Mouse (Mus musculus): ENCODE measurements at regions not wholly inside any gene's neighbourhood (a gene's known extent, or its start where the extent isn't known, plus 50 kb on each side); places are given as distances from the start of the nearest gene placed in this dataset.

- DNase-seq (ENCODE audit: low spot score), result no peak
- H3K4me1 ChIP-seq (ENCODE audit: control insufficient read depth, insufficient read depth, low read length), result peaks cover 4% of the 10 kb centered on the region
- H3K4me2 ChIP-seq (ENCODE audit: low read depth, low read length), result no peak overlapping the region
- H3K27ac ChIP-seq (replicated peaks; ENCODE audit: low read depth, low read length), result no peak overlapping the region
- no peak for ATAC-seq (ENCODE audit: low read depth)
- no peaks in the 10 kb centered on the region for H3K9me3 ChIP-seq (ENCODE audit: control insufficient read depth, low read length)
- 81% methylated on average over 3 of the region's 3 CpGs for WGBS
- H3K27me3 ChIP-seq (replicated peaks; ENCODE audit: control insufficient read depth, insufficient read depth, low read length), result no peaks in the 10 kb centered on the region
- no peak overlapping the region for H3K4me3 ChIP-seq (ENCODE audit: low read depth, low read length)
- H3K9ac ChIP-seq (ENCODE audit: low read depth, low read length), result no peak overlapping the region
- H3K36me3 ChIP-seq (ENCODE audit: control insufficient read depth, insufficient read depth, low read length), result no peaks in the 10 kb centered on the region
These were observed 498.6 kb upstream of the Acvr2a start for GRCm38 (mm10) chr2:48315306-48315705.

GRCm38 (mm10) chr2:48316180-48316889 lies 497.6 kb upstream of the Acvr2a start:
- DNase-seq (ENCODE audit: low spot score) (peak; percentile 40), ATAC-seq (ENCODE audit: low read depth) (peak; percentile 74)
- peaks cover 4% of the 10 kb centered on the region for H3K4me1 ChIP-seq (ENCODE audit: control insufficient read depth, insufficient read depth, low read length)
- H3K4me3 ChIP-seq (ENCODE audit: low read depth, low read length), result no peak overlapping the region
- WGBS, result 72% methylated on average over 8 of the region's 8 CpGs
- H3K4me2 ChIP-seq (ENCODE audit: low read depth, low read length), result no peak overlapping the region
- H3K27me3 ChIP-seq (replicated peaks; ENCODE audit: control insufficient read depth, insufficient read depth, low read length), result no peaks in the 10 kb centered on the region
- H3K36me3 ChIP-seq (ENCODE audit: control insufficient read depth, insufficient read depth, low read length), result no peaks in the 10 kb centered on the region
- H3K27ac ChIP-seq (replicated peaks; ENCODE audit: low read depth, low read length), result no peak overlapping the region
- no peaks in the 10 kb centered on the region for H3K9me3 ChIP-seq (ENCODE audit: control insufficient read depth, low read length)
- no peak overlapping the region for H3K9ac ChIP-seq (ENCODE audit: low read depth, low read length)

GRCm38 (mm10) chr2:48317821-48318220 lies 496.1 kb upstream of the Acvr2a start:
- DNase-seq (ENCODE audit: low spot score), result no peak
- WGBS, result 56% methylated on average over 7 of the region's 7 CpGs
- Histone ChIP-seq H3K27me3 (replicated peaks; ENCODE audit: control insufficient read depth, insufficient read depth, low read length) (no peaks in the 10 kb centered on the region), H3K9ac (ENCODE audit: low read depth, low read length) (no peak overlapping the region), H3K4me3 (ENCODE audit: low read depth, low read length) (no peak overlapping the region), H3K4me2 (ENCODE audit: low read depth, low read length) (no peak overlapping the region), H3K36me3 (ENCODE audit: control insufficient read depth, insufficient read depth, low read length) (no peaks in the 10 kb centered on the region), H3K27ac (replicated peaks; ENCODE audit: low read depth, low read length) (peak overlapping the region; percentile 68), H3K9me3 (ENCODE audit: control insufficient read depth, low read length) (no peaks in the 10 kb centered on the region), H3K4me1 (ENCODE audit: control insufficient read depth, insufficient read depth, low read length) (peaks cover 4% of the 10 kb centered on the region)
- no peak for ATAC-seq (ENCODE audit: low read depth)

GRCm38 (mm10) chr2:48318384-48319030 lies 495.4 kb upstream of the Acvr2a start:
- Histone ChIP-seq H3K9ac (ENCODE audit: low read depth, low read length) (no peak overlapping the region), H3K4me1 (ENCODE audit: control insufficient read depth, insufficient read depth, low read length) (peaks cover 4% of the 10 kb centered on the region), H3K9me3 (ENCODE audit: control insufficient read depth, low read length) (no peaks in the 10 kb centered on the region), H3K27me3 (replicated peaks; ENCODE audit: control insufficient read depth, insufficient read depth, low read length) (no peaks in the 10 kb centered on the region), H3K27ac (replicated peaks; ENCODE audit: low read depth, low read length) (peak overlapping the region; percentile 46), H3K4me2 (ENCODE audit: low read depth, low read length) (no peak overlapping the region), H3K4me3 (ENCODE audit: low read depth, low read length) (no peak overlapping the region), H3K36me3 (ENCODE audit: control insufficient read depth, insufficient read depth, low read length) (no peaks in the 10 kb centered on the region)
- 31% methylated on average over 8 of the region's 8 CpGs for WGBS
- ATAC-seq (ENCODE audit: low read depth), result peak; percentile 88
- DNase-seq (ENCODE audit: low spot score), result peak; percentile 84

GRCm38 (mm10) chr2:48321471-48321870 lies 492.4 kb upstream of the Acvr2a start:
- Histone ChIP-seq H3K4me1 (ENCODE audit: control insufficient read depth, insufficient read depth, low read length) (peaks cover 4% of the 10 kb centered on the region), H3K27me3 (replicated peaks; ENCODE audit: control insufficient read depth, insufficient read depth, low read length) (no peaks in the 10 kb centered on the region), H3K4me3 (ENCODE audit: low read depth, low read length) (no peak overlapping the region), H3K4me2 (ENCODE audit: low read depth, low read length) (no peak overlapping the region), H3K36me3 (ENCODE audit: control insufficient read depth, insufficient read depth, low read length) (no peaks in the 10 kb centered on the region), H3K9me3 (ENCODE audit: control insufficient read depth, low read length) (no peaks in the 10 kb centered on the region), H3K27ac (replicated peaks; ENCODE audit: low read depth, low read length) (no peak overlapping the region), H3K9ac (ENCODE audit: low read depth, low read length) (no peak overlapping the region)
- WGBS, result 63% methylated on average over 4 of the region's 4 CpGs
- no peak for DNase-seq (ENCODE audit: low spot score)
- no peak for ATAC-seq (ENCODE audit: low read depth)

- no peak for DNase-seq (ENCODE audit: low spot score)
- no peaks in the 10 kb centered on the region for H3K36me3 ChIP-seq (ENCODE audit: control insufficient read depth, insufficient read depth, low read length)
- ATAC-seq (ENCODE audit: low read depth), result no peak
- no peaks in the 10 kb centered on the region for H3K27me3 ChIP-seq (replicated peaks; ENCODE audit: control insufficient read depth, insufficient read depth, low read length)
- no peak overlapping the region for H3K27ac ChIP-seq (replicated peaks; ENCODE audit: low read depth, low read length)
- H3K9ac ChIP-seq (ENCODE audit: low read depth, low read length), result no peak overlapping the region
- no peak overlapping the region for H3K4me3 ChIP-seq (ENCODE audit: low read depth, low read length)
- H3K4me1 ChIP-seq (ENCODE audit: control insufficient read depth, insufficient read depth, low read length), result peaks cover 4% of the 10 kb centered on the region
- no peaks in the 10 kb centered on the region for H3K9me3 ChIP-seq (ENCODE audit: control insufficient read depth, low read length)
- H3K4me2 ChIP-seq (ENCODE audit: low read depth, low read length), result no peak overlapping the region
- 68% methylated on average over 5 of the region's 5 CpGs for WGBS
These were observed 491.6 kb upstream of the Acvr2a start for GRCm38 (mm10) chr2:48322278-48322677.

- ATAC-seq (ENCODE audit: low read depth) (no peak), DNase-seq (ENCODE audit: low spot score) (no peak)
- Histone ChIP-seq H3K4me3 (ENCODE audit: low read depth, low read length) (no peak overlapping the region), H3K9ac (ENCODE audit: low read depth, low read length) (no peak overlapping the region), H3K4me2 (ENCODE audit: low read depth, low read length) (no peak overlapping the region), H3K27me3 (replicated peaks; ENCODE audit: control insufficient read depth, insufficient read depth, low read length) (no peaks in the 10 kb centered on the region), H3K9me3 (ENCODE audit: control insufficient read depth, low read length) (no peaks in the 10 kb centered on the region), H3K27ac (replicated peaks; ENCODE audit: low read depth, low read length) (no peak overlapping the region), H3K4me1 (ENCODE audit: control insufficient read depth, insufficient read depth, low read length) (0 out of 2 replicates have a peak, but pooled peaks cover 5% of the 10 kb centered on the region), H3K36me3 (ENCODE audit: control insufficient read depth, insufficient read depth, low read length) (no peaks in the 10 kb centered on the region)
These were observed 485.7 kb upstream of the Acvr2a start for GRCm38 (mm10) chr2:48328204-48328603.

GRCm38 (mm10) chr2:48332783-48333182 lies 481.1 kb upstream of the Acvr2a start:
- peaks cover 15% of the 10 kb centered on the region; the same call in 1 of the 2 replicates for H3K4me1 ChIP-seq (ENCODE audit: control insufficient read depth, insufficient read depth, low read length)
- no peak overlapping the region for H3K27ac ChIP-seq (replicated peaks; ENCODE audit: low read depth, low read length)
- DNase-seq (ENCODE audit: low spot score), result peak; percentile 45
- peak overlapping the region; percentile 3; the same call in 1 of the 2 replicates for H3K4me3 ChIP-seq (ENCODE audit: low read depth, low read length)
- WGBS, result 37% methylated on average over 10 of the region's 10 CpGs
- no peak overlapping the region for H3K9ac ChIP-seq (ENCODE audit: low read depth, low read length)
- no peaks in the 10 kb centered on the region for H3K9me3 ChIP-seq (ENCODE audit: control insufficient read depth, low read length)
- peak overlapping the region; percentile 43 for H3K4me2 ChIP-seq (ENCODE audit: low read depth, low read length)
- H3K27me3 ChIP-seq (replicated peaks; ENCODE audit: control insufficient read depth, insufficient read depth, low read length), result no peaks in the 10 kb centered on the region
- H3K36me3 ChIP-seq (ENCODE audit: control insufficient read depth, insufficient read depth, low read length), result no peaks in the 10 kb centered on the region
- peak; percentile 68; the same call in 1 of the 2 replicates for ATAC-seq (ENCODE audit: low read depth)

- no peak for ATAC-seq (ENCODE audit: low read depth)
- H3K27ac ChIP-seq (replicated peaks; ENCODE audit: low read depth, low read length), result no peak overlapping the region
These were observed 465.9 kb upstream of the Acvr2a start for GRCm38 (mm10) chr2:48348021-48348420.

More at GRCm38 (mm10) chr2:48348021-48348420, 465.9 kb upstream of the Acvr2a start:
- no peaks in the 10 kb centered on the region for H3K36me3 ChIP-seq (ENCODE audit: control insufficient read depth, insufficient read depth, low read length)
- H3K4me3 ChIP-seq (ENCODE audit: low read depth, low read length), result no peak overlapping the region
- no peaks in the 10 kb centered on the region for H3K4me1 ChIP-seq (ENCODE audit: control insufficient read depth, insufficient read depth, low read length)
- DNase-seq (ENCODE audit: low spot score), result no peak
- H3K27me3 ChIP-seq (replicated peaks; ENCODE audit: control insufficient read depth, insufficient read depth, low read length), result no peaks in the 10 kb centered on the region
- 71% methylated on average over 4 of the region's 4 CpGs for WGBS
- H3K4me2 ChIP-seq (ENCODE audit: low read depth, low read length), result no peak overlapping the region
- H3K9me3 ChIP-seq (ENCODE audit: control insufficient read depth, low read length), result no peaks in the 10 kb centered on the region
- H3K9ac ChIP-seq (ENCODE audit: low read depth, low read length), result no peak overlapping the region

Measured in embryonic facial prominence, embryonic 14.5 days (tissue).